Mouse (Mus musculus): ENCODE results near the gene Best3. TPM values are rescaled to one million over a fixed set of nuclear protein-coding genes. Genes with fewer than 3 reads are reported as not detected.

Best3 gene
- polyA plus RNA-seq, 1 experiment from 2014 or later: 0.05 TPM

DNA sequence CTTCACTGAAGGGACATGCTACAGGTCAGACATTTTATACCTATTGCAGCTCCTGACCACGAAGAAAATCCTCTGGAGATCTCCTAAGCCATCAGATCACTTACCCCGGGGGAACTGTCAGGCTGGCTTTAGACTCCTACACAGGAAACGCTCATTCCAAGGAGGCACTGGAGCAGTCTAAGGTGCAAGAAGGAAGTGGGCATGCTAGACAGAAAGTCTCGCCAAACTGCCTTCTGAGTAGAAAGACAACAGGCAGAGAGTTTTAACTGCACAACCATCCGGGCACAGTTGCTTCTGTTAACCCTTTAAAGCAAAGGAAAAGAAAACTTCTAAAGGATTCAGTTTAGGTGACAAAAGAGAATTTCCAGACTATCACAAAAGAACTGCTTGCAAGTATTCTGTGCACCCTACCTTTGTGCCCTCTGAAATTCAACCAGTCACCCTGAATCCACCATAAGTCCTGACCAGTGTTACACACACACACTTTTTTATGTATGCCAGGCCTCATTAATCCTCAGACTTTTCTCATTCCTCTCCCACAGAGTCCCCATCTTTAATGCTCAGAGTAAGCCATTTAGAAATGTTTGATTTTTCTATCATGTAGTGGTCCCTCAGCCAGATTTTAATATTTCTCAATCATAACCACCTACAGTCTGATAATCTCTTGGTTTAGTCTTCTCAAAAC, 28.1 kb upstream of the Best3 start:
- H3K9me3 ChIP-seq: no peaks in the 10 kb centered on the region
- WGBS: 53% methylated on average over 5 of the region's 5 CpGs
- no peak overlapping the region for H3K9ac ChIP-seq
- no peaks in the 10 kb centered on the region for H3K36me3 ChIP-seq
- no peak overlapping the region for H3K4me3 ChIP-seq (replicated peaks)
- H3K27ac ChIP-seq: no peak overlapping the region
- ATAC-seq (ENCODE audit: insufficient read depth, low FRiP score, low read depth): no peak
- 0 out of 2 replicates have a peak, but pooled peaks cover under 1% of the 10 kb centered on the region for H3K4me1 ChIP-seq
- H3K4me2 ChIP-seq: no peak overlapping the region
- no peaks in the 10 kb centered on the region for H3K27me3 ChIP-seq (replicated peaks)

DNA sequence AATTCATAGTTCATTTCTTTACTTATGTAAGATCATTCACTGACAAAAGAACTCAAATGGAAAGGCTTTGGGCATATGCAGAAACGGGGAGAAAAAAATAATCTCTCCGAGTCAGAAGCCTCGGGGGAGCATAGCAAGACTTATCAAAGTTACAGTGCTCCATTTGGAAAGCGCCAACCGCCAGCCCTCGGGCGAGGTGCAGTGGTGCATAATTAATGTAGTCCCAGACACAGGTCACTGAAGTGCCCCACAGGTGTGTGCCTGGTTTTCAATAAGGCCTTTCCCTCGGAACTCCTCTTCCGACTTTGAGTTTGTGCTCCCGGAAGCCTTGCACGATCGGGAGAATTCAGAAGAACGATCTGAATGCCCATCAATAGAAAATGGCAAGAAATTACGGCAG, 24.0 kb upstream of the Best3 start:
- ATAC-seq (ENCODE audit: insufficient read depth, low FRiP score, low read depth): no peak
- Histone ChIP-seq H3K27ac (no peak overlapping the region), H3K9ac (no peak overlapping the region), H3K4me3 (replicated peaks) (no peak overlapping the region), H3K4me1 (0 out of 2 replicates have a peak, but pooled peaks cover 3% of the 10 kb centered on the region), H3K4me2 (no peak overlapping the region), H3K27me3 (replicated peaks) (no peaks in the 10 kb centered on the region), H3K36me3 (no peaks in the 10 kb centered on the region), H3K9me3 (no peaks in the 10 kb centered on the region)
- 80% methylated on average over 14 of the region's 14 CpGs for WGBS

DNA sequence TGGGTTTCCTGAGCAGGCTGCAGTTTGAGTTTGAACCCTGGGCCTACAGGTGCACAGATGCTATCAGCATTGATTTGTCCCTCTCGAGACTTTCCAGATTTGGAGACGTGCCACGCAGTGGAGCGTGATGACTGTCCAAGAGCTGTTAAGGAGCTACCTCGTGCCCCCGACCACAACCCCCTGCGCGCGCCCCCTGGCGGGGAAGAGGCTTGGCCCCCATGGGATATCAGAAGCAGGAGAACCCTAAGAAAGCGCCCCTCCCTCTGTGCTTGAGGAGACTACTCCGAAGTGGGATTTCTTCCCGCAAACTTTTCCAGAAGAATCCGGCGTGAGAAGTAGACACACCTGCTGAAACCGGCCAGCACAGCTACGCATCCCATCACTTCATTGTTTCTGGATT, 23.3 kb upstream of the Best3 start:
- Histone ChIP-seq H3K27me3 (replicated peaks) (no peaks in the 10 kb centered on the region), H3K36me3 (no peaks in the 10 kb centered on the region), H3K27ac (no peak overlapping the region), H3K9me3 (no peaks in the 10 kb centered on the region), H3K4me1 (0 out of 2 replicates have a peak, but pooled peaks cover 3% of the 10 kb centered on the region), H3K4me2 (no peak overlapping the region), H3K4me3 (replicated peaks) (no peak overlapping the region), H3K9ac (no peak overlapping the region)
- no peak for ATAC-seq (ENCODE audit: insufficient read depth, low FRiP score, low read depth)
- WGBS: 59% methylated on average over 17 of the region's 17 CpGs

DNA sequence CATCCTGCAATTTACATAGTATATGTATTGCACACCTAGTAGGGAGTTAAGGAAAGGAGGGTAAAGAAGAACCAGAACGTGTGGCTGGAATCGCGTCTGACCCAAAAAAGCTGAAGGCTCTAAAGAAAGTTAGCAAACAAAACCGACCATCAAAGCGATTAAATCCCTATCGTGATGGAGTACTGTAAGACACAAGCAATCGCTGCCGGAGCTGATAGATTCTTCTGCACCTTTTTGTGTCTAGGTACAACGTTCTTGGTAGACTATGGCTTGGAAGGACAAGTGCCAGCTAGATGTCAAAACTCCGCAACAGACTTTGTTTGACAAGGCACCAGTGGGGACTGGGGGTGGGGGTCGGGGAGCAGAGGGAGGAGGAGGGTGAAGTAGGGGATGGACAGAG, 22.0 kb upstream of the Best3 start:
- H3K36me3 ChIP-seq: no peaks in the 10 kb centered on the region
- H3K4me3 ChIP-seq (replicated peaks): no peak overlapping the region
- no peak overlapping the region for H3K27ac ChIP-seq
- no peaks in the 10 kb centered on the region for H3K27me3 ChIP-seq (replicated peaks)
- no peak overlapping the region for H3K9ac ChIP-seq
- no peaks in the 10 kb centered on the region for H3K9me3 ChIP-seq
- 0 out of 2 replicates have a peak, but pooled peaks cover 3% of the 10 kb centered on the region for H3K4me1 ChIP-seq
- H3K4me2 ChIP-seq: no peak overlapping the region
- 68% methylated on average over 11 of the region's 11 CpGs for WGBS
- ATAC-seq (ENCODE audit: insufficient read depth, low FRiP score, low read depth): no peak

DNA sequence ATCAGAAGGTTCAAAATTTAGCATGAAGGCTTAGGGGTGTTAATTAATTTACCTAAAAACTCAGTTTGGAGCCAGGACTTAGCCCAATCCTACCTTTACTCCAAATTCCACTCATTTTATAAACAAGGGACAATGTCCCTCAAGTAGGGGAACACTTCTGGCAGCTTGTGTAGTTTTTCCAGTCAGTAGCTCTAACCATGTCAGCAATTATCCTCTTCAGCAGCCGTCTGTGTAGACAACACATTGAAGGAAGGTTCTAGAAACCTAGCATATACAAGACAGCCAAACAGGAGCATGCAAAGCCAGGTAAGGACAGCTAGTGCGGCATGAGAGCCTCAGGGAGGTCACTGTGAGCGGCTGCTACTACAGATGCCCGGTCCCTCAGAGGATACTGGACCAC, 21.5 kb upstream of the Best3 start:
- ATAC-seq (ENCODE audit: insufficient read depth, low FRiP score, low read depth): no peak
- H3K9ac ChIP-seq: no peak overlapping the region
- no peaks in the 10 kb centered on the region for H3K36me3 ChIP-seq
- WGBS: 70% methylated on average over 4 of the region's 4 CpGs
- H3K4me2 ChIP-seq: no peak overlapping the region
- 0 out of 2 replicates have a peak, but pooled peaks cover 3% of the 10 kb centered on the region for H3K4me1 ChIP-seq
- H3K27me3 ChIP-seq (replicated peaks): no peaks in the 10 kb centered on the region
- H3K4me3 ChIP-seq (replicated peaks): no peak overlapping the region
- H3K27ac ChIP-seq: no peak overlapping the region
- no peaks in the 10 kb centered on the region for H3K9me3 ChIP-seq

DNA sequence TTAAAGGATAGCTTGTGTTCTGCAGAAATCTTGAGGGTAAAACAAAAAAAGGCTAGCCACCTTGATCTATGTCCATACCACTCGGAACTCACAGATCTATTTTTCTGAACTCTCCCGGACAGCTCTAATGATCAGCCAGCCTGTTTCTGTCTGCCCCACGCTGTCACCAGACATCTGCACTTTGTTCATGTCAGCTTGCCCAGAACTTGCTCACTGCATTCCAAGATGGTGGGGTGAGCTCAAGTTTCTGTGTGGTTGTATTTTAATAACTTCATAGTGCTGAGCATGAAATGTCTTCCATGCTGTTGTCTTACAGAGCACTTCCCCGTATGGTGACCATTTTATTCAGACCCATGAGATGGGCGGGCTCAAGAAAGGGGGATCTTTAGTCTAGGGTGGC, 20.8 kb upstream of the Best3 start:
- no peak overlapping the region for H3K9ac ChIP-seq
- no peaks in the 10 kb centered on the region for H3K9me3 ChIP-seq
- no peaks in the 10 kb centered on the region for H3K27me3 ChIP-seq (replicated peaks)
- H3K4me2 ChIP-seq: no peak overlapping the region
- ATAC-seq (ENCODE audit: insufficient read depth, low FRiP score, low read depth): no peak
- H3K4me3 ChIP-seq (replicated peaks): no peak overlapping the region
- 42% methylated on average over 5 of the region's 5 CpGs for WGBS
- H3K4me1 ChIP-seq: 0 out of 2 replicates have a peak, but pooled peaks cover 3% of the 10 kb centered on the region
- H3K36me3 ChIP-seq: no peaks in the 10 kb centered on the region
- no peak overlapping the region for H3K27ac ChIP-seq

DNA sequence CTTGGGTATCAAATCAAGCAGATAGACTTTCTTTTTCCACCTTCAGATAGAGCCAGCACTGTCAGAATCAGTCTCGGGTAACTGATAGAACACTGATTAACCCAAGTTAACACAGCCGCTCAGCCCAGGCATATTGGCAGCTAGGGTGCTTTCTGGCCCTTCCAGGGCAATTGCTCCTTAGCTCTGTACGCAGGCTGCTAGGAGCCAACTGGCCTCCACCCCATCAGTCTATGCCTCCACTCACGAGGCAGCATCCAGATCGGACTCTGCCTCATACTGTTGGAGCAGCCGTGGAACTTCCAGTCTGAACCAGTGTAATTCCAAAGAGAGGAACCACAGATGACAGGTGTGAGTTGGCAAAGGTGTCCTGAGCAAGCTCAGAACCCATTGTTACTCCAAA, 20.0 kb upstream of the Best3 start:
- Histone ChIP-seq H3K36me3 (no peaks in the 10 kb centered on the region), H3K27me3 (replicated peaks) (no peaks in the 10 kb centered on the region), H3K9me3 (no peaks in the 10 kb centered on the region), H3K4me3 (replicated peaks) (no peak overlapping the region), H3K4me1 (0 out of 2 replicates have a peak, but pooled peaks cover 3% of the 10 kb centered on the region), H3K27ac (no peak overlapping the region), H3K9ac (no peak overlapping the region), H3K4me2 (no peak overlapping the region)
- WGBS: 76% methylated on average over 6 of the region's 6 CpGs
- no peak for ATAC-seq (ENCODE audit: insufficient read depth, low FRiP score, low read depth)

DNA sequence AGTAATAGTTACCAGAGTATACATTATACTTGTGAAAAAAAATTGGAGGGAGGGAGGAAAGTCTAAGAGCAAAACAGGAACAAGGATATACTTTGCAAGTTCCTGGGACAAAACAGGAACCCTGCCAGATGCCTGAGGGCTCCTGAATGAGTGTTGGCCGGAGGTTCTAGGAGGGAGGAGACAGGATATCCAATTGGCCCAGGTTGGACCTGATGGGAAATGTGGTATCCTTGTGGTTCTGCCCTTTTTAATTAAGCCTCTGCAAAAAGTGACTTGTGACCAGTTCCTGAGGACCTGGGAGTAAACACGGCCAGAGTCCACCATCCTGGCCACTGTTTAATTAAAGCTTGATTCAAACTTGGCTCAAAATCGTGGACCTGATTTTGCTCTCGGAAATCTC, 17.4 kb upstream of the Best3 start:
- Histone ChIP-seq H3K4me1 (no peaks in the 10 kb centered on the region), H3K9me3 (no peaks in the 10 kb centered on the region), H3K36me3 (no peaks in the 10 kb centered on the region), H3K4me3 (replicated peaks) (no peak overlapping the region), H3K27me3 (replicated peaks) (no peaks in the 10 kb centered on the region), H3K4me2 (no peak overlapping the region), H3K9ac (no peak overlapping the region), H3K27ac (no peak overlapping the region)
- ATAC-seq (ENCODE audit: insufficient read depth, low FRiP score, low read depth): no peak
- WGBS: 84% methylated on average over 4 of the region's 4 CpGs

DNA sequence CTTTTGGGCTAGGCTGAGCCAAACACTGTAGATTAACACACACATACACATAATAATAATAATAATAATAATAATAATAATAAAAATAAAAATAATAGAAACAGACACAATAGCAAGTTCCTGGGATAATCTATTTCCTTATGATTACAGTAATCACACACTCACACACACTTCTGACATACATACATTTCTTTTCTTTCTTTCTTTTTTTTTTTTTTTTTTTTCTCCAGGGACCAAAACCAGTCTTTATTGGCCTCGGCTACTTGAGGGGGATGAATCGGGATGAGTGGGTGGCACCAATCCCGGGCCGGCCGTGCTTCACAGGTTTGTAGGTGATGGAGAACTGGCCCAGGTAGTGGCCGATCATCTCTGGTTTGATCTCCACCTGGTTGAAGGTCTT, 13.6 kb upstream of the Best3 start, which contains the start of gene Gm10271:
Gene Gm10271 (minus strand): TSS at position 101 of the 400 bp plus-strand sequence.
- Histone ChIP-seq H3K27me3 (replicated peaks) (no peaks in the 10 kb centered on the region), H3K4me3 (replicated peaks) (no peak within 1 kb of the TSS), H3K9me3 (no peaks in the 10 kb centered on the region), H3K27ac (no peak within 1 kb of the TSS), H3K4me2 (no peak within 1 kb of the TSS), H3K9ac (no peak within 1 kb of the TSS), H3K36me3 (no peaks in the 10 kb centered on the region), H3K4me1 (no peaks in the 10 kb centered on the region)
- 98% methylated on average over 6 of the region's 6 CpGs for WGBS
- ATAC-seq (ENCODE audit: insufficient read depth, low FRiP score, low read depth): no peak

DNA sequence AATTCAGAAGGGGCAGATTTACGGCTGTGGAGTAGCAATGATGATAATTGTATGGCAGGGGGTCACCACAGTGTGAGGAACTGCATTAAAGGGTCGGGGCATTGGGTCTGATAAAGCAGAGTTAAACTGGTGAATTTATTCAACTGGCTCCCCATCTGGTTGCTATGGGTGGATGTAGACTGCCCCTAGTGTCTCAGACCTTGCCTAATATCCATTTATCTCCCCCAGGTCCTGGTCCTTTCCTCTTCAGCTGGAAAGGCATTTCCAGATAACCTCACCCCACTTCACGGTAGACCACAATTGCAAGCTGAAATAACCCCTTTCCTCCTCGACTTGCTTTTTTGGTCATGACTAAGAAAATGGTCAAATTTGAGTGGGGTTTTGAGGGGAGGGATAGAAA, 8.7 kb upstream of the Best3 start:
- no peak for ATAC-seq (ENCODE audit: insufficient read depth, low FRiP score, low read depth)
- H3K27me3 ChIP-seq (replicated peaks): no peaks in the 10 kb centered on the region
- 40% methylated on average over 4 of the region's 4 CpGs for WGBS

DNA sequence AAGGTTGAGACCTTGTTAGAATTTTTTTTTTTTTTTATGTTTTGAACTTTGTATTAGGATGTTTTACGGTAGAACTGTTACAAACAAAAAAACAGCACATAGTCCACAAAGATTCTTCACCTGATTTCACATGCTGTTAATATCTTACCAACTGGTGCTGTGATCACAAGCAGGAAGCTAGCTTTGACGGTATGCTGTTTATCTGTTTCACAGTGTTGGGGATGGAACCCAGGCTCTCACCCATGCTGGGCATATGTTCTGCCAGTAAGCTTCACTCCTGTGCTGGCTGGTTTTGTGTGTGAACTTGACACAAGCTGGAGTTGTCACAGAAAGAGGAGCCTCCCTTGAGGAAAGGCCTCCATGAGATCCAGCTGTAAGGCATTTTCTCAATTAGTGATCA, 8.3 kb upstream of the Best3 start:
- Histone ChIP-seq H3K27me3 (replicated peaks) (no peaks in the 10 kb centered on the region), H3K4me1 (no peaks in the 10 kb centered on the region), H3K36me3 (no peaks in the 10 kb centered on the region), H3K4me3 (replicated peaks) (no peak overlapping the region), H3K27ac (no peak overlapping the region), H3K4me2 (no peak overlapping the region), H3K9me3 (no peaks in the 10 kb centered on the region), H3K9ac (no peak overlapping the region)
- ATAC-seq (ENCODE audit: insufficient read depth, low FRiP score, low read depth): no peak
- 83% methylated on average over 2 of the region's 2 CpGs for WGBS

More for the DNA sequence above, 8.7 kb upstream of the Best3 start:
- Histone ChIP-seq H3K4me2 (no peak overlapping the region), H3K9ac (no peak overlapping the region), H3K4me3 (replicated peaks) (no peak overlapping the region), H3K9me3 (no peaks in the 10 kb centered on the region), H3K4me1 (no peaks in the 10 kb centered on the region), H3K36me3 (no peaks in the 10 kb centered on the region), H3K27ac (no peak overlapping the region)

DNA sequence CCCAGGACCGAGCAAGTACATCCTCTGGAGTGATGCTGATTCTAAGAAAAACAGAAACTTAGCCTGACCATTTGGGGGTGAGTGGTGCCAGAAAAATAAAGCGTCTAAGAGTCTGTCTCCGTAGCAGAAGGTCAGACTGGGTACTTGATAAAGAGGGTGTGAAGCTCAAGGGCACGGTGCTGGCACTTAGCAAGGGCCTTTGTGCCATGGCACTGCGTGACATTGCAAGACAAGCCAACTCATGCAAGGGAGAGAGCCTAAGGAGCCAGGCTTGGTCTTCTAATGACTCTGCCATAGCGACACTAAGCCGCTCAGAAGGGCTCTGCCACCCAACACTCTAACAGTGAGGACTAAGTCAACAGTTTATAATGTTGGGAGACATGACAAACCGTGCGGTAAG, 7.3 kb upstream of the Best3 start:
- Histone ChIP-seq H3K4me2 (no peak overlapping the region), H3K4me1 (no peaks in the 10 kb centered on the region), H3K27ac (no peak overlapping the region), H3K9ac (no peak overlapping the region), H3K9me3 (no peaks in the 10 kb centered on the region), H3K27me3 (replicated peaks) (no peaks in the 10 kb centered on the region), H3K4me3 (replicated peaks) (no peak overlapping the region), H3K36me3 (no peaks in the 10 kb centered on the region)
- WGBS: 86% methylated on average over 9 of the region's 9 CpGs
- ATAC-seq (ENCODE audit: insufficient read depth, low FRiP score, low read depth): no peak

DNA sequence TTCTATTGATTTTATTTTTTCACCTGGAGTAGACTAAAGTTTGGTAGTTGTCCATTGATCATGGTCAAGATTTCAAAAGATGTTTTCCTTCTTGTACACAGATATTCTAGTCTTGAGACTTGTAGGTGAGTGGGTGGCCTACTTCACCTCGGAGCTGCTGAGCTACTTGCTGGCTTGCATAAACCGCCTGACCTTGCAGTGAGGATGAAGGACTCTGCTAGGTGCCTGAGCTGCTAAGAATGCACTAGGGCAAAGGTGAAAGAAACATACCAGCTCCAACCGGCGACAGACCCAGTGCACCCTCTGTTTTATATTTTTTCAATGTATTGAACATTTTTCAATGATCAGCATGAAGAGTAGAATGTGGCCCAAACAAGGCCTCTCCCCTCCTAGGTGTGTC, 5.8 kb upstream of the Best3 start:
- no peak overlapping the region for H3K27ac ChIP-seq
- H3K4me2 ChIP-seq: no peak overlapping the region
- no peak overlapping the region for H3K9ac ChIP-seq
- no peak overlapping the region for H3K4me3 ChIP-seq (replicated peaks)
- whole genome bisulfite sequencing: 66% methylated on average over 4 of the region's 4 CpGs
- H3K4me1 ChIP-seq: no peaks in the 10 kb centered on the region
- H3K36me3 ChIP-seq: no peaks in the 10 kb centered on the region
- no peaks in the 10 kb centered on the region for H3K9me3 ChIP-seq
- no peaks in the 10 kb centered on the region for H3K27me3 ChIP-seq (replicated peaks)
- ATAC-seq (ENCODE audit: insufficient read depth, low FRiP score, low read depth): no peak

Data from stomach, embryonic 15.5 days (tissue).